8 mouse cellular contexts compared by ENCODE assay signal in genomic region chr17:6016213-6016780, GRCm38 (mm10).
DNase-seq lines count a peak whose midpoint lies in the region; ATAC-seq and TF ChIP-seq lines count a peak whose summit lies in the region.

No protein-coding gene starts in this region.

- peak overlapping the region; percentile 32 for H3K27ac ChIP-seq in gastrocnemius, adult 2 months
- peak overlapping the region; percentile 47 for H3K27ac ChIP-seq in heart, adult 2 months
- no peak overlapping the region for H3K27ac ChIP-seq in liver, embryonic 16.5 days (ENCODE audit: low read length)

- WGBS in heart, adult 2 months, result 37% methylated on average over 7 of the region's 7 CpGs
- WGBS in liver, embryonic 16.5 days (ENCODE audit: insufficient replicate concordance), result 17% methylated on average over 7 of the region's 7 CpGs

- peak; percentile 38 for ATAC-seq in liver, embryonic 16.5 days (ENCODE audit: low read depth)

- H3K9ac ChIP-seq in heart, adult 2 months (ENCODE audit: low read depth, low read length), result no peak overlapping the region
- no peak overlapping the region for H3K9ac ChIP-seq in liver, embryonic 16.5 days (ENCODE audit: low read depth, low read length)

- intact Hi-C loops in gastrocnemius, adult 2 months (cut with DNase I), result no loop called here
- intact Hi-C loops in heart, adult 2 months (cut with DNase I), result loop anchor here (5.0 kb wide), 2 partner anchors 39 to 219 kb away; no protein-coding TSS in a partner anchor

- TF ChIP-seq CTCF in gastrocnemius, adult 2 months (IDR thresholded peaks at IDR 0.05), result no peak
- no peak for TF ChIP-seq CTCF in heart, adult 2 months (IDR thresholded peaks at IDR 0.05)

- H3K9me3 ChIP-seq in liver, embryonic 16.5 days (replicated peaks; ENCODE audit: control insufficient read depth, low read length), result no peaks in the 10 kb centered on the region

- H3K36me3 ChIP-seq in heart, adult 2 months (ENCODE audit: control insufficient read depth, insufficient read depth, low read length), result no peaks in the 10 kb centered on the region
- H3K36me3 ChIP-seq in liver, embryonic 16.5 days (ENCODE audit: control insufficient read depth, insufficient read depth), result no peaks in the 10 kb centered on the region

- H3K4me3 ChIP-seq in gastrocnemius, adult 2 months, result no peak overlapping the region
- no peak overlapping the region for H3K4me3 ChIP-seq in heart, adult 2 months
- no peak overlapping the region for H3K4me3 ChIP-seq in liver, embryonic 16.5 days (ENCODE audit: low read depth, low read length)

- TF ChIP-seq EP300 in heart, adult 2 months (IDR thresholded peaks at IDR 0.05; ENCODE audit: insufficient read depth, low read depth, low read length), result 0 out of 2 replicates have a peak, but pooled peaks have one; percentile 30

- TF ChIP-seq POLR2A in heart, adult 2 months (IDR thresholded peaks at IDR 0.05; ENCODE audit: insufficient read depth, low read depth, low read length), result no peak

- no peak for DNase-seq in gastrocnemius, adult 2 months
- DNase-seq in gastrocnemius, adult 8-10 months (ENCODE audit: low spot score in 2 of 2), result no peak
- DNase-seq in heart, adult 2 months, result peak; percentile 35 to 57
- peak; percentile 92 for DNase-seq in thymus, postnatal 0 days (ENCODE audit: low spot score)
- DNase-seq in urinary bladder, adult 18-20 months (ENCODE audit: low spot score in 2 of 2), result no peak
- DNase-seq in layer of hippocampus, adult 9-10 months (ENCODE audit: low spot score), result no peak
- DNase-seq in B cell, adult 2 months, result no peak

- no peak overlapping the region for H3K4me2 ChIP-seq in liver, embryonic 16.5 days (ENCODE audit: low read depth, low read length)

- H3K4me1 ChIP-seq in heart, adult 2 months (ENCODE audit: control insufficient read depth, insufficient read depth, low read length), result peaks cover 6% of the 10 kb centered on the region
- H3K4me1 ChIP-seq in liver, embryonic 16.5 days (ENCODE audit: control insufficient read depth, low read depth, low read length), result peaks cover 12% of the 10 kb centered on the region

- no peaks in the 10 kb centered on the region for H3K79me2 ChIP-seq in heart, adult 2 months (replicated peaks; ENCODE audit: control insufficient read depth, insufficient read depth, low read length)

- no peaks in the 10 kb centered on the region for H3K27me3 ChIP-seq in heart, adult 2 months (ENCODE audit: control insufficient read depth, insufficient read depth, low read length)
- H3K27me3 ChIP-seq in liver, embryonic 16.5 days (ENCODE audit: control insufficient read depth, insufficient read depth, low read depth, low read length), result no peaks in the 10 kb centered on the region

Comparison
In these comparisons a context has a peak if more than half of its experiments do, and no peak if none do; other contexts are left out.
1. DNase-seq: peak in heart, adult 2 months (2 of 2) and thymus, postnatal 0 days (single experiment); none in gastrocnemius, adult 2 months (single experiment), gastrocnemius, adult 8-10 months (0 of 2), urinary bladder, adult 18-20 months (0 of 2), layer of hippocampus, adult 9-10 months (single experiment) and B cell, adult 2 months (0 of 2).